Mouse (Mus musculus): ENCODE results near the gene Kcnc3.

GRCm38 (mm10) chr7:44588338-44588737, 2.1 kb upstream of the Kcnc3 start:
- TF ChIP-seq POLR2A (IDR thresholded peaks at IDR 0.05; ENCODE audit: borderline replicate concordance, control insufficient read depth, low read depth, low read length), result no peak
- TF ChIP-seq CTCF (IDR thresholded peaks at IDR 0.05; ENCODE audit: control insufficient read depth, insufficient read depth, low read length), result no peak
